ENCODE assay signal across 7 mouse cellular contexts in the genomic region with DNA sequence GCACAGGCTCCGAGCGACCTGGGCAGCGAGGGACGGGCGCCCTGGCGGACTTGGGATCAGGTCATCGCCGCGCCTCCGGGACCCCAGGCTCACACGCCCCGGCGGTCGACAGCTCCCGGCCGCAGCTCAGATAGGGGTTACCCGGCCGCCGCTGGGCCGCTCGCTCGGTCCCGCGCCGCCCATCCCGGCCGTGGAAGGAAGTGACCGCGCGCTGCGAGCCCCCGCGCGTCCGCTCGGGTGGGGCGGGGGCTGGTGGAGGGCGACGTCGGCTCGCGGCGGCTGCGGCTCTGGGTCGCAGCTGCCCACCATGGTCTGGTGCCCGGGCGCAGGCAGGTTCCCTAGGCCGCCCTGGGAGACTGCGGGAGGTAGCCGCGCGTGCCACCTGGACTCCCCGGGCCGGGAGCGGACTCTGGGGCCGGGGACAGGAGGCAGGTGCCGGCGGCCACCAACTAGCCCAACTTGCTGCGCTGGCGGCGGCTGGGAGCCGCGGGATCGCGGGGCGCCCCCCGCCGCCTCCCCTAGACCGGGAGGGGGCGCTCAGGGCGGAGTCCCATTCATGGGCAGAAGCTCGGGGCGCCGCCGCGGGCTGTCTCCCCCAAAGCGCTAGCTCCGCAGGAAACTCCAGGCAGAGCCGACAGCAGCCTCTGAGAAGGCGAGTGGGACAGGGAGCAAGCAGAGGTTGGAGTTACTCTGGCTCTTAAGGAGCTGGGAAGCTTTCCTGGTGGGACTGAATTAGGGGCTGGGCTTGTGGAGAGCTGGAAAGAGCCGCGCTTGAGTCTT.
A peak's percentile ranks its signal among the peaks of the same experiment; 100 is the strongest.
DNase-seq lines count a peak whose midpoint lies in the region; ATAC-seq and TF ChIP-seq lines count a peak whose summit lies in the region.

No protein-coding gene starts in this region.

- intact Hi-C loops in left cerebral cortex, postnatal 36 days (cut with DNase I), result loop anchor here (5.0 kb wide), 2 partner anchors 46 to 974 kb away; no protein-coding TSS in a partner anchor

- peak overlapping the region; percentile 80 for H3K9ac ChIP-seq in hindbrain, embryonic 12.5 days
- H3K9ac ChIP-seq in midbrain, embryonic 15.5 days, result peak overlapping the region; percentile 61

- no peak for TF ChIP-seq POLR2A in brain, embryonic 14.5 days (IDR thresholded peaks at IDR 0.05; ENCODE audit: borderline replicate concordance, extremely low read depth, insufficient read depth, insufficient read length, poor library complexity, severe bottlenecking)
- TF ChIP-seq POLR2A in embryonic fibroblast, embryonic 13.5 days (IDR thresholded peaks at IDR 0.05; ENCODE audit: low read depth, low read length), result no peak

- no peak overlapping the region for H3K27ac ChIP-seq in embryonic fibroblast, embryonic 13.5 days (ENCODE audit: insufficient read depth, low read length)
- H3K27ac ChIP-seq in hindbrain, embryonic 12.5 days, result peak overlapping the region; percentile 75
- peak overlapping the region; percentile 80 for H3K27ac ChIP-seq in midbrain, embryonic 15.5 days

- peak overlapping the region; percentile 96 for H3K4me2 ChIP-seq in hindbrain, embryonic 12.5 days (replicated peaks)
- peak overlapping the region; percentile 81 for H3K4me2 ChIP-seq in midbrain, embryonic 15.5 days

- no peaks in the 10 kb centered on the region for H3K4me1 ChIP-seq in embryonic fibroblast, embryonic 13.5 days (ENCODE audit: control insufficient read depth, insufficient read depth, low read length)
- peaks cover 13% of the 10 kb centered on the region; the same call in 1 of the 2 replicates for H3K4me1 ChIP-seq in hindbrain, embryonic 12.5 days
- peaks cover 14% of the 10 kb centered on the region; the same call in 1 of the 2 replicates for H3K4me1 ChIP-seq in midbrain, embryonic 15.5 days

- H3K27me3 ChIP-seq in hindbrain, embryonic 12.5 days, result peaks cover 24% of the 10 kb centered on the region
- H3K27me3 ChIP-seq in midbrain, embryonic 15.5 days (replicated peaks), result no peaks in the 10 kb centered on the region

- peak overlapping the region; percentile 45 for H3K4me3 ChIP-seq in embryonic fibroblast, embryonic 13.5 days (ENCODE audit: insufficient read depth, low read length)
- peak overlapping the region; percentile 78 for H3K4me3 ChIP-seq in hindbrain, embryonic 12.5 days
- peak overlapping the region; percentile 69 for H3K4me3 ChIP-seq in midbrain, embryonic 15.5 days

- ATAC-seq in hindbrain, embryonic 12.5 days (ENCODE audit: low FRiP score), result peak; percentile 83
- peak; percentile 85 for ATAC-seq in midbrain, embryonic 15.5 days (replicated peaks)

- peak; percentile 20; the same call in 1 of the 2 replicates for TF ChIP-seq CTCF in brain, embryonic 14.5 days (IDR thresholded peaks at IDR 0.05; ENCODE audit: borderline replicate concordance, extremely low read depth, insufficient read depth, insufficient read length)
- no peak for TF ChIP-seq CTCF in embryonic fibroblast, embryonic 13.5 days (IDR thresholded peaks at IDR 0.05; ENCODE audit: borderline replicate concordance, insufficient read depth, low read length)

- H3K9me3 ChIP-seq in hindbrain, embryonic 12.5 days (replicated peaks), result no peaks in the 10 kb centered on the region
- no peaks in the 10 kb centered on the region for H3K9me3 ChIP-seq in midbrain, embryonic 15.5 days

- DNase-seq in R1 (ENCODE audit: low read depth, low spot score), result peak; percentile 53
- peak; percentile 71 for DNase-seq in brain, embryonic 14.5 days (ENCODE audit: low read depth)
- peak; percentile 57 to 70 for DNase-seq in left cerebral cortex, postnatal 36 days (ENCODE audit: low spot score in 2 of 2)
- peak; percentile 50 for DNase-seq in testis, postnatal 10 days (ENCODE audit: low spot score)

- H3K36me3 ChIP-seq in hindbrain, embryonic 12.5 days, result no peaks in the 10 kb centered on the region
- H3K36me3 ChIP-seq in midbrain, embryonic 15.5 days (replicated peaks), result no peaks in the 10 kb centered on the region

- WGBS in hindbrain, embryonic 12.5 days, result under 1% methylated on average over 69 of the region's 82 CpGs
- whole genome bisulfite sequencing in midbrain, embryonic 15.5 days, result under 1% methylated on average over 78 of the region's 82 CpGs
